Mouse (Mus musculus): ENCODE data around the gene Aldob. TPM values are rescaled to one million over a fixed set of nuclear protein-coding genes. Genes with fewer than 3 reads are reported as not detected.

The Aldob gene
- polyA plus RNA-seq, 1 experiment from 2014 or later, result 0.30 TPM

GRCm38 (mm10) chr4:49557375-49557774, 8.0 kb upstream of the Aldob start:
- no peak overlapping the region for H3K9ac ChIP-seq (replicated peaks; ENCODE audit: low read depth)
- ATAC-seq, result no peak

GRCm38 (mm10) chr4:49553380-49553779, 4.0 kb upstream of the Aldob start:
- no peak for ATAC-seq
- TF ChIP-seq CTCF (IDR thresholded peaks at IDR 0.05), result no peak
- no peak for TF ChIP-seq EP300 (IDR thresholded peaks at IDR 0.05)
- Histone ChIP-seq H3K4me1 (ENCODE audit: insufficient read depth, low read depth, low read length) (no peaks in the 10 kb centered on the region), H3K36me3 (ENCODE audit: insufficient read depth, low read length) (no peaks in the 10 kb centered on the region), H3K27ac (ENCODE audit: low read length) (no peak overlapping the region), H3K4me3 (ENCODE audit: low read depth, low read length) (no peak overlapping the region), H3K27me3 (replicated peaks; ENCODE audit: insufficient read depth, low read length) (no peaks in the 10 kb centered on the region), H3K9me3 (ENCODE audit: low read length) (no peaks in the 10 kb centered on the region), H3K4me2 (replicated peaks; ENCODE audit: low read depth, low read length) (no peak overlapping the region), H3K9ac (replicated peaks; ENCODE audit: low read depth) (no peak overlapping the region)
- no peak for DNase-seq (ENCODE audit: low spot score)
- 82% methylated on average over 5 of the region's 5 CpGs for WGBS

More at GRCm38 (mm10) chr4:49557375-49557774, 8.0 kb upstream of the Aldob start:
- H3K36me3 ChIP-seq (ENCODE audit: insufficient read depth, low read length), result no peaks in the 10 kb centered on the region
- H3K9me3 ChIP-seq (ENCODE audit: low read length), result no peaks in the 10 kb centered on the region
- no peaks in the 10 kb centered on the region for H3K4me1 ChIP-seq (ENCODE audit: insufficient read depth, low read depth, low read length)
- DNase-seq (ENCODE audit: low spot score), result no peak
- H3K27ac ChIP-seq (ENCODE audit: low read length), result no peak overlapping the region
- TF ChIP-seq EP300 (IDR thresholded peaks at IDR 0.05), result no peak
- no peak for TF ChIP-seq CTCF (IDR thresholded peaks at IDR 0.05)
- no peak overlapping the region for H3K4me3 ChIP-seq (ENCODE audit: low read depth, low read length)
- H3K4me2 ChIP-seq (replicated peaks; ENCODE audit: low read depth, low read length), result no peak overlapping the region
- H3K27me3 ChIP-seq (replicated peaks; ENCODE audit: insufficient read depth, low read length), result no peaks in the 10 kb centered on the region
- WGBS, result 99% methylated on average over 7 of the region's 7 CpGs

GRCm38 (mm10) chr4:49547544-49548219, 1.7 kb downstream of the Aldob start:
- DNase-seq (ENCODE audit: low spot score), result no peak
- Histone ChIP-seq H3K4me1 (ENCODE audit: insufficient read depth, low read depth, low read length) (no peaks in the 10 kb centered on the region), H3K27ac (ENCODE audit: low read length) (no peak overlapping the region), H3K27me3 (replicated peaks; ENCODE audit: insufficient read depth, low read length) (no peaks in the 10 kb centered on the region), H3K9me3 (ENCODE audit: low read length) (no peaks in the 10 kb centered on the region), H3K36me3 (ENCODE audit: insufficient read depth, low read length) (no peaks in the 10 kb centered on the region), H3K9ac (replicated peaks; ENCODE audit: low read depth) (no peak overlapping the region), H3K4me2 (replicated peaks; ENCODE audit: low read depth, low read length) (no peak overlapping the region), H3K4me3 (ENCODE audit: low read depth, low read length) (no peak overlapping the region)
- no peak for ATAC-seq
- 70% methylated on average over 7 of the region's 7 CpGs for WGBS
- no peak for TF ChIP-seq CTCF (IDR thresholded peaks at IDR 0.05)

- no peak for TF ChIP-seq EP300 (IDR thresholded peaks at IDR 0.05)
- no peak for TF ChIP-seq CTCF (IDR thresholded peaks at IDR 0.05)
- Histone ChIP-seq H3K4me1 (ENCODE audit: insufficient read depth, low read depth, low read length) (no peaks in the 10 kb centered on the region), H3K9ac (replicated peaks; ENCODE audit: low read depth) (no peak overlapping the region), H3K4me3 (ENCODE audit: low read depth, low read length) (no peak overlapping the region), H3K36me3 (ENCODE audit: insufficient read depth, low read length) (no peaks in the 10 kb centered on the region), H3K4me2 (replicated peaks; ENCODE audit: low read depth, low read length) (no peak overlapping the region), H3K27me3 (replicated peaks; ENCODE audit: insufficient read depth, low read length) (no peaks in the 10 kb centered on the region), H3K9me3 (ENCODE audit: low read length) (no peaks in the 10 kb centered on the region), H3K27ac (ENCODE audit: low read length) (no peak overlapping the region)
- WGBS, result 59% methylated on average over 6 of the region's 6 CpGs
- DNase-seq (ENCODE audit: low spot score), result no peak
- ATAC-seq, result no peak
These were observed 2.3 kb downstream of the Aldob start for GRCm38 (mm10) chr4:49546873-49547543.

GRCm38 (mm10) chr4:49546026-49546425, 3.3 kb downstream of the Aldob start:
- no peak for TF ChIP-seq CTCF (IDR thresholded peaks at IDR 0.05)
- TF ChIP-seq EP300 (IDR thresholded peaks at IDR 0.05), result no peak
- Histone ChIP-seq H3K27ac (ENCODE audit: low read length) (no peak overlapping the region), H3K9ac (replicated peaks; ENCODE audit: low read depth) (no peak overlapping the region), H3K4me2 (replicated peaks; ENCODE audit: low read depth, low read length) (no peak overlapping the region), H3K36me3 (ENCODE audit: insufficient read depth, low read length) (no peaks in the 10 kb centered on the region), H3K9me3 (ENCODE audit: low read length) (no peaks in the 10 kb centered on the region), H3K4me3 (ENCODE audit: low read depth, low read length) (no peak overlapping the region), H3K27me3 (replicated peaks; ENCODE audit: insufficient read depth, low read length) (no peaks in the 10 kb centered on the region), H3K4me1 (ENCODE audit: insufficient read depth, low read depth, low read length) (no peaks in the 10 kb centered on the region)
- 76% methylated on average over 2 of the region's 2 CpGs for WGBS
- no peak for ATAC-seq
- DNase-seq (ENCODE audit: low spot score), result no peak

- no peak for TF ChIP-seq EP300 (IDR thresholded peaks at IDR 0.05)
- H3K4me1 ChIP-seq (ENCODE audit: insufficient read depth, low read depth, low read length), result no peaks in the 10 kb centered on the region
- no peak overlapping the region for H3K4me3 ChIP-seq (ENCODE audit: low read depth, low read length)
- no peaks in the 10 kb centered on the region for H3K36me3 ChIP-seq (ENCODE audit: insufficient read depth, low read length)
- no peak for DNase-seq (ENCODE audit: low spot score)
- WGBS, result 74% methylated on average over 3 of the region's 3 CpGs
- ATAC-seq, result no peak
- no peak overlapping the region for H3K9ac ChIP-seq (replicated peaks; ENCODE audit: low read depth)
- no peaks in the 10 kb centered on the region for H3K27me3 ChIP-seq (replicated peaks; ENCODE audit: insufficient read depth, low read length)
- no peak overlapping the region for H3K27ac ChIP-seq (ENCODE audit: low read length)
- H3K4me2 ChIP-seq (replicated peaks; ENCODE audit: low read depth, low read length), result no peak overlapping the region
- H3K9me3 ChIP-seq (ENCODE audit: low read length), result no peaks in the 10 kb centered on the region
These were observed 8.4 kb downstream of the Aldob start for GRCm38 (mm10) chr4:49540966-49541365.
